Mouse (Mus musculus) 416B (cell line): Measurements from ENCODE around the gene Tusc2.

Experiments
- DNase-seq: peaks from one replicate; pipeline ENCODE4 v3.0.0; 2011; ENCODE audit warnings: low read depth

The Tusc2 gene

DNA sequence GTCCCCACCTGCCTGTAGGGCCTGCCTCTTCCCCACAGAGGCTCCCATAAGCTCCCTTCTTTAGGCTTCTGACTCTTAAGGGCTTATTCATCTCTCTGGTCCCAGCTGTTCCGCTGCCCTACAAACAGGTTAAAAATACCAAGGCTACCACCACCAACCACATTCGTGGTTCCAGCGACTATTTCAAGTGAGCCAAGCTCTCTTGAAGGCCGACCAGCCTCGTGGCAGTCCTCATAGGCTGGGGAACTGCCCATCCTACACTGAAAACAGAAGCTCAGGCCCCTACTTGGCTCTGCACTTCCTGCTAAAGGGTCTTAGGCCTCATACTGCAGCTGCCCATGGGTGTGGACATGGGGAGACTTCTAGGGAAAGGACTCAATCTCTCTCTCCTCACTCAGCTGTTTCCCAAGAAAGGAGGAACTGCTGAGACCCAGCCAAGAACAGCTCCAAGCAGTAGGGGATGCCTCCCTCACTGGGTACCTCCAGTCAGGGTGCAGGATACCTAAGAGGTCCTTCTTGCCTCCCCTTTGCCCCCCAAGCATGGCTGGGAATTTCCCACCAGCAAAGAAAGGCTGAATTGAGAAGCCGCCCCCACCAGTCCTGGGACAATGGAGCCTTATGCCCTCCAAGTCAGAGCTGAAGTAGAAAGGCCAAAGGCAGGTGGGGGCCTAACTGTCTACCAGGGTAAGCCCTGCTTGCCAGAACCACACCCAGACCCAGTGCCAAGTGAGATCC is 48.6 kb downstream of the Tusc2 start:
- peak; percentile 52 for DNase-seq

DNA sequence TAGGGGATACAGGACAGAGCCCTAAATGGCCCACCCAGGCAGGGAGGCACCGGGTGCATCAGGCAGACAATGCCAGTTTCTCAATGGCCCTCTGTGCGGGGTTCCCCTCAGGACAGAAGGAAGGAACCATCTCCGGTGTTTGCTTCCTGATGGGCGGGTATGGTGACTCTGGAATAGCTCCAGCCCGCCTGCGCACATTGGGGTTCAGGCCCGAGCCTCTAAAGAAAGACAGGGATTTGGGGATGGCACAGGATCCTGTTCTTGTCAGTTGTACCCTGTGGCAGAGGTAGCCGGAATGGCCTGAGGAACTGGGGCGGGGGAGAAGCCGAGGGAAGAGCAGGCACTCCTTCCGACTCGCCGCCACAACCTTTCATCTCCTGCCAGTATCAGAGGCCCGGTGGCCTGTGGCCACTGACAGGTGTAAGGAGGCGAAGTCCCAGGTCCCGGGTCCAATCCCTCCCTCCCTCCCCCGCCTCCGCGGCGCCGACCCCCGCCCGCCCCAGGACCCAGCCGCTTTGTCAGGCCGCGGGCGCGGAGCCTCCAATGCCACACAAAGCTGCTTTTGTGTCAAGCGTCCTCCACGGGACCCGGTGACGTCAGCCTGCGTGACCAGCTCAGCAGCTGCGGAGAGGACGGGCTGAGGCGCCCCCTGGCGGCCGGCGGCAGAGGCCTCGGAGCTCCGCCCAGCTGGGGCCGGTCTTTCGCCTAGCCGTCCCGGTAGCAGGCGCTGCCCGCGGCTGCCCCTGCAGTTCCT is 49.3 kb downstream of the Tusc2 start:
- DNase-seq = peak; percentile 95

DNA sequence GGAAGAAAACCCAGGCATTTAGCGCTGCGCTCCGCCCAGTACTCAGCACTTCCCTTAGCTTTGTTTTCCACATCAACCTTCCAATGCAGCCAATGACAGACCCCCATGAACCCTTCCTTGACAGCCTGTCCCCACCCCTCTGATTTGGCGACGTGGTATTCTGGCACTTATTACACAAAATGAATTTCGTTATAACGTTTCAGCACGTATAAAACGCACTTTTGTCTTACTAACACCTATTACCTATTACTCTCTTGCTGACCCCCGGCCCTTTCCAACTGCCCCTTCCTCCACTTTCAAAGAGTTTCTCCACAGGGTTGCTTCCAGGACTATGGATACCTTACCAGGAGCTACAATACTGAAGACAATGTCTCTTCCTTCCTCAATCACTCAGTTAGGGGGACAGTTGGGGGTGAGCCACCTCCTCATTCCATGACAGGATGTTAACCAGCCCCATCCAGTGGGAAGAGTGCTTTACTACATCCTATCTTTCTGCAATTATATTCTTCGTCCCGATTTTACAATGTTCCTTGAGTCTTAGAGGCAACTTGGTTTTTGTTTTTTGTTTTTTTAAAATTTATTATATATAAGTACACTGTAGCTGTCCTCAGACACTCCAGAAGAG is 50.0 kb downstream of the Tusc2 start:
- no peak for DNase-seq

DNA sequence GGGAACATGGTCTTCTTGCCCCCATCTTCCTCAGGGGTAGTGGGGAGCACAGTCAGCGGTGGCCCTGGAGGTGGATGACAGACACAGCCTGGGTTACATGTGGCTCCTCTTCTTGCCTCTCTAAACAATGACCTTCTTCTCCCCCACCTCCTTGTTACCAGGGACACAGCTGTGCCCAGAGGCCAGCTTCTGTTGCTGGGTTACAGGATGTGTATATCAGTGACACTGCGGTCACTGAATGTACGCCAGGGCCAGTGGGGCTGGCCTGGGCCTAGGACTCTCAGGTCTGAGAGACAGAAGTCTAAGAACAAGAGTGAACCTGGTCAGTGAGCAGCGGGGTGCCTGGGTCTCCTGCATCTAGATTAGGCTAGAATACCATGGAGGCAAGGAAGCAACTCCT is 52.0 kb downstream of the Tusc2 start:
- no peak for DNase-seq
